Mouse (Mus musculus): ENCODE results near the gene Kcnq2.

GRCm38 (mm10) chr2:181150281-181150680 is 15.2 kb upstream of the Kcnq2 start:
- TF ChIP-seq CTCF (IDR thresholded peaks at IDR 0.05; ENCODE audit: control insufficient read depth, insufficient read depth, low read length) = no peak
- TF ChIP-seq POLR2A (IDR thresholded peaks at IDR 0.05; ENCODE audit: borderline replicate concordance, control insufficient read depth, low read depth, low read length) = no peak

Data from bone marrow, adult 2 months (tissue).